Mouse (Mus musculus): ENCODE data around the gene Llgl1. TPM values are rescaled to one million over a fixed set of nuclear protein-coding genes. Genes with fewer than 3 reads are reported as not detected.

Llgl1 gene
- 10 to 100 TPM; 23.0 to 30.4 TPM for total RNA-seq (2021)
- long read RNA-seq, experiment 1, full-length matches to known transcripts, result 5 of 26 reads
- long read RNA-seq, experiment 1, partial matches to known transcripts, result 10 of 26 reads
- long read RNA-seq, experiment 1, other reads (novel, unspliced or antisense), result 11 of 26 reads
- long read RNA-seq, experiment 2, full-length matches to known transcripts, result 11 of 30 reads
- long read RNA-seq, experiment 2, partial matches to known transcripts, result 14 of 30 reads
- long read RNA-seq, experiment 2, other reads (novel, unspliced or antisense), result 5 of 30 reads

GRCm38 (mm10) chr11:60699524-60700075, at the start of gene Llgl1:
Gene Llgl1, plus strand, starts transcription at chr11:60699723.
- peak; percentile 94 for DNase-seq

GRCm38 (mm10) chr11:60696165-60696564, 3.4 kb upstream of the Llgl1 start:
- no peak for DNase-seq

- no peak for DNase-seq
Observed at GRCm38 (mm10) chr11:60697561-60697960, 2.0 kb upstream of the Llgl1 start.

- peak; percentile 82 for DNase-seq
Observed at GRCm38 (mm10) chr11:60698806-60699523, 558 bp upstream of the Llgl1 start.

GRCm38 (mm10) chr11:60700320-60701185, 1.0 kb downstream of the Llgl1 start:
- peak; percentile 2 for DNase-seq

- DNase-seq, result peak; percentile 4
Observed at GRCm38 (mm10) chr11:60701611-60702010, 2.1 kb downstream of the Llgl1 start.

GRCm38 (mm10) chr11:60703131-60703530, 3.6 kb downstream of the Llgl1 start:
- peak; percentile 86 for DNase-seq

- DNase-seq, result peak; percentile 2
Observed at GRCm38 (mm10) chr11:60704023-60704880, 4.7 kb downstream of the Llgl1 start.

- no peak for DNase-seq
Observed at GRCm38 (mm10) chr11:60705255-60705654, 5.7 kb downstream of the Llgl1 start.

GRCm38 (mm10) chr11:60706076-60706475, 6.6 kb downstream of the Llgl1 start:
- no peak for DNase-seq

GRCm38 (mm10) chr11:60706696-60707480, 7.4 kb downstream of the Llgl1 start:
- peak; percentile 3 for DNase-seq

- DNase-seq, result peak; percentile 90
Observed at GRCm38 (mm10) chr11:60707672-60708071, 8.1 kb downstream of the Llgl1 start.

GRCm38 (mm10) chr11:60708631-60709030, 9.1 kb downstream of the Llgl1 start:
- DNase-seq, result peak; percentile 3

GRCm38 (mm10) chr11:60709481-60710465, 10.2 kb downstream of the Llgl1 start:
- DNase-seq, result no peak

GRCm38 (mm10) chr11:60711218-60711617, 11.7 kb downstream of the Llgl1 start:
- no peak for DNase-seq

- DNase-seq, result no peak
Observed at GRCm38 (mm10) chr11:60712040-60712439, 12.5 kb downstream of the Llgl1 start.

GRCm38 (mm10) chr11:60712639-60713255, 13.2 kb downstream of the Llgl1 start:
- no peak for DNase-seq

GRCm38 (mm10) chr11:60715833-60716232, 16.3 kb downstream of the Llgl1 start:
- DNase-seq, result no peak

- no peak for DNase-seq
Observed at GRCm38 (mm10) chr11:60719263-60719662, 19.7 kb downstream of the Llgl1 start.

Data from adrenal gland, postnatal 10 days (tissue).